Mouse (Mus musculus): Measurements from ENCODE around the gene Gdf15.

- TF ChIP-seq CTCF (IDR thresholded peaks at IDR 0.05; ENCODE audit: extremely low read depth, insufficient read depth, insufficient read length, insufficient replicate concordance) (no peak), POLR2A (IDR thresholded peaks at IDR 0.05; ENCODE audit: low read depth, low read length) (no peak)
Measured at GRCm38 (mm10) chr8:70634066-70634465, 1.8 kb upstream of the Gdf15 start.

Measured in spleen, adult 2 months (tissue).